Mouse (Mus musculus): ENCODE results near the gene Cxadr. TPM values are rescaled to one million over a fixed set of nuclear protein-coding genes. Genes with fewer than 3 reads are reported as not detected.

Gene Cxadr
- polyA plus RNA-seq (2016; fragmentation: Nextera tagmentation; extraction: Ambion mirVana): 34.9 and 37.7 TPM in 2 replicates

DNA sequence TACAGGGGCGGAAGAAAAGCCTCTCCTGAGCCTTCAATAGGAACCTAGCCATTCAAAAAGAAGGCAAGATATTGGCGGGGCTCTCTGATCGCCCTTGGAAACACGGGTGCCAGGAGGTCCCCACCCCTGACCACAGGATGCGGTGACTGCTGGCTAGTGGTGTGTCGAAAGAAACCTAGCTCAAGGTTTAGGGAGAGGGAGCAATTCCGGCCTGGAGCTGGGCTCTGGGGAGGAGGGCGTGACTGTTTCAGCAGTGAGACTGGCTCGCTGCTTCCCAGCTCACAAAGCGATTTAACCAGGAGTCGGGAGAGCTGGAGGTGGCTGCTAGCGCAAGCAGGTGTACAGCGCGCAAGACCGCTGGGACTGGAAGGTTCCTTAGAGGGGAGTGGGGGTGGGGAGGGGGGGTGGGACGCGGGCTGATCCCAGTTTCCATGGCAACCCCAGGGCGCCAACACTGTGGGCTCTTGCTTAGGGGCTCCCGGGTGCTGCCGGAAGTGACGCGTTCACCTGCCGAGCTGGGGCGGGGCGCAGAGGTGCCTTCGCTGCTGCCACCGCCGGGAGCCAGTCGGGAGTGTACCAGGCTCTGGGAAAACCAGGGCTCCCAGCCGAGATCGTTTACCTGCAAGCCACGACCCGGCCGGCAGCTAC, at the start of gene Cxadr:
TSS of gene Cxadr (plus strand) at position 307 of the 648 bp plus-strand sequence.
- Histone ChIP-seq H3K27me3 (0 out of 2 replicates have a peak, but pooled peaks cover 8% of the 10 kb centered on the region), H3K36me3 (0 out of 2 replicates have a peak, but pooled peaks cover 5% of the 10 kb centered on the region), H3K4me1 (no peaks in the 10 kb centered on the region), H3K4me3 (peak within 1 kb of the TSS; percentile 81), H3K9ac (peak within 1 kb of the TSS; percentile 80), H3K9me3 (no peaks in the 10 kb centered on the region), H3K4me2 (replicated peaks) (peak within 1 kb of the TSS; percentile 78), H3K27ac (peak within 1 kb of the TSS; percentile 73)
- peak; percentile 91 for ATAC-seq (ENCODE audit: insufficient number of reproducible peaks, insufficient read depth, low FRiP score, low TSS enrichment)
- under 1% methylated on average over 34 of the region's 34 CpGs for WGBS

DNA sequence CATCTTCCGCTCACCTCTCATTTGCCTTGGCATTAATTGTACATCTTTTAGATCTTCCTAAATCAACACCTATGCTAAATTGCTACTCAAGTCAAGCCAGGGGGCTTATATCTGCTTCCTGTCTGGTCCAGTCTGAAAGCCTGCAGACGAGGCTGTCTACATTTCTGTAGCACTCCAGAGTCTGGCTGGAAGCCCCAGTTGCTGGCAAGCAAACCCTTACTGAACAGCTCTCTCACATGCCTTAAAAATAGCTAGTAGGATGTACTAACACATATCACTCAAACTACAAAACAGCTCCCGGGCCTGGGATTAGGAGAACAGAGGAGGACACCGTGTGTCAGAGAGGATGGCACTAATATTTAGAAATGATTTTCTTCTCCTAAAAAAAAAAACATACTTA, 42.3 kb upstream of the Cxadr start:
- H3K9ac ChIP-seq: no peak overlapping the region
- no peaks in the 10 kb centered on the region for H3K9me3 ChIP-seq
- no peaks in the 10 kb centered on the region; the same call in 1 of the 2 replicates for H3K4me1 ChIP-seq
- no peak for ATAC-seq (ENCODE audit: insufficient number of reproducible peaks, insufficient read depth, low FRiP score, low TSS enrichment)
- no peaks in the 10 kb centered on the region for H3K27me3 ChIP-seq
- H3K4me2 ChIP-seq (replicated peaks): no peak overlapping the region
- no peak overlapping the region for H3K4me3 ChIP-seq
- no peak overlapping the region for H3K27ac ChIP-seq
- 68% methylated on average over 4 of the region's 4 CpGs for WGBS
- H3K36me3 ChIP-seq: no peaks in the 10 kb centered on the region

DNA sequence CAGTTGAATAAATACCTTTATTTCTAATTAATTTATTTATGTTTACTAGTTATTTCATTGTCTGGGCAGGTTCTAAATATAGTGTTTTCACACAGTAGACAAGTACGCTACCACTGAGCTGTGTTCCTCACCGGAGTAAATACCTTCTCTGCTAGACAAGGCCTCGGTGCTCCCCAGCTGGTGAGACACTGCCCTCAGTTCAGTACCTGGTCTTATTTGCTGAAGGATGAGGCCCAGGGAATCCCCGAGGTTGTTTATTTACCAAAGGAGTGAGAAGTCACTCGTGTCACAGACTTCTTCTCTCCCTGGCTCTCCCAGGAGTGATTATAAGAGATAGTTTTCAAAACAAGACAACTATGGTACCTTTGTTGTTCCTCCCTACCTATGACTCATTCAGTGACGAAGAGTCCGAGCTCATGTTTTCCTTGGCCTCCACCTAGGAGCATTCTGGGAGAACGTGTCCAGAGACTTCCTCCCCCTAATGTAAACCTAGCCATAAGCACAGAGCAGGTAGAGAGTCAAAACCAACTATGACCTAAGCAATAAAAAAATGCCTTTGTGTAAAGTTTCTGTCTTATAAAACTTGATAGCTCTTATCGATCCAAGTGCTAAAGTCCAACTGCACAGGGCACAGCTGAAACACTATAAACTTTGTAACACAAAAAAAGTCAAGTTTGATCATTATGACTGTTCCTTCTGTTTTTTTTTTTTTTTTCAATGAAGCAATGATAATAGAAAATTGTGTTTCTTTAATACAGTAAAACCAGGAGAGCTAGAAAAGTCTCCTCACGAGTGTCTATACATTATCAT, 41.0 kb upstream of the Cxadr start:
- ATAC-seq (ENCODE audit: insufficient number of reproducible peaks, insufficient read depth, low FRiP score, low TSS enrichment): no peak
- Histone ChIP-seq H3K9me3 (no peaks in the 10 kb centered on the region), H3K4me3 (no peak overlapping the region), H3K4me2 (replicated peaks) (no peak overlapping the region), H3K4me1 (peaks cover 2% of the 10 kb centered on the region; the same call in 1 of the 2 replicates), H3K27me3 (no peaks in the 10 kb centered on the region), H3K27ac (no peak overlapping the region), H3K36me3 (no peaks in the 10 kb centered on the region), H3K9ac (no peak overlapping the region)
- 73% methylated on average over 10 of the region's 10 CpGs for WGBS

DNA sequence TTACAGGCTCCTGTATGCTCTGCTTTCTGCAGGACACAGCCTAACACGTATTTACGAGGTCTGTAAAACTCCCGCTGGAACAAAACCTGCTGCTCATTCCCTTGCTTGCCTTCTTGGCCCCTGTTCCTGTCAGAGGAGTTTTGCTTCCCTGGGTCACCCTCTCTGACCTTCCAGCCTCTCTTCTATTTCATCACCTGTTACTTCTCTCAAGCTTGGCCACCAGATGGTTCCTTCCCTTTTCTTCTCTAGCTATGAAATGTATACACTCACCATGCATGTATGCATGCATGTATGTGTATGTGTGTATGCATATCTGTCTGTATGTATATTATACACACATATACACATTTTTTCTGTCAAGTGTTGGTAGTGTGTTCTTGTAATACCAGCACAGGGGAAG, 39.8 kb upstream of the Cxadr start:
- Histone ChIP-seq H3K27me3 (no peaks in the 10 kb centered on the region), H3K4me1 (peaks cover 6% of the 10 kb centered on the region; the same call in 1 of the 2 replicates), H3K4me3 (no peak overlapping the region), H3K36me3 (no peaks in the 10 kb centered on the region), H3K4me2 (replicated peaks) (no peak overlapping the region), H3K9me3 (no peaks in the 10 kb centered on the region), H3K27ac (no peak overlapping the region), H3K9ac (no peak overlapping the region)
- WGBS: 54% methylated on average over 3 of the region's 3 CpGs
- no peak for ATAC-seq (ENCODE audit: insufficient number of reproducible peaks, insufficient read depth, low FRiP score, low TSS enrichment)

DNA sequence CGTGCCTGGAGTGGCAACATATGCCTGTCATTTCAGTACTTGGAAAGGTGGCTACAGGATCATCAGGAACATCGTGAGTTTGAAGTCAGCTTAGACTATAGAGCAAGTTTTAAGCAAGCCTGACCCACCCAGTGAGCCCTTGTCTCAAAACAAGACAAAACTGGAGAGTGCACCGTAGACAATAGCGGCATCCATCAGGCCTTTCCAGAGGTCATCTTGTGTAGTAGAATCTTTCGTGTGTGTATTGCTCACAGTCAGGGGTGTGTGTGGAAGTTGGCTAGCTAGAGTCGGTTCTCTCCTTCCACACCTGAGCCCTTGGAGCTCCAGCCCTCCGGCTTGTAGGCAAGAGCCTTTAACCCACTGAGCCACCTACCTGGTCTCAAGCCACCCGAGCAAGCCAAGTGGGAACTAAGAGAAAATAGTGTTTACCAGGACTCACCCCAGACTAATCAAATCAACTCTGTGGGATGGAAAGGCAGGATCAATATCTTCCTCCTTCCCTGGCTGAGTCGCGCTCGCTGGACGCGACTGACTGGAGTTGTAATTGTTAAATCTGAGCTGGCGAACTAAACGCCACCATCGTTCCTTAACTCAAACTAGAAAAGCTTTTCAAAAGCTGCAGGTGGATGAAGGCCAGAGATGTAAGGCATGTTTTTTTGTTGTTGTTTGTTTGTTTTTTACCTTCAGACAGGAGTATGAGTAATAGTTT, 36.7 kb upstream of the Cxadr start:
- ATAC-seq (ENCODE audit: insufficient number of reproducible peaks, insufficient read depth, low FRiP score, low TSS enrichment): 0 out of 2 replicates have a peak, but pooled peaks have one; percentile 12
- Histone ChIP-seq H3K27ac (no peak overlapping the region), H3K4me2 (replicated peaks) (peak overlapping the region; percentile 59), H3K36me3 (no peaks in the 10 kb centered on the region), H3K4me1 (peaks cover 6% of the 10 kb centered on the region; the same call in 1 of the 2 replicates), H3K9ac (no peak overlapping the region), H3K27me3 (no peaks in the 10 kb centered on the region), H3K4me3 (peak overlapping the region; percentile 41), H3K9me3 (no peaks in the 10 kb centered on the region)
- WGBS: 19% methylated on average over 16 of the region's 16 CpGs

DNA sequence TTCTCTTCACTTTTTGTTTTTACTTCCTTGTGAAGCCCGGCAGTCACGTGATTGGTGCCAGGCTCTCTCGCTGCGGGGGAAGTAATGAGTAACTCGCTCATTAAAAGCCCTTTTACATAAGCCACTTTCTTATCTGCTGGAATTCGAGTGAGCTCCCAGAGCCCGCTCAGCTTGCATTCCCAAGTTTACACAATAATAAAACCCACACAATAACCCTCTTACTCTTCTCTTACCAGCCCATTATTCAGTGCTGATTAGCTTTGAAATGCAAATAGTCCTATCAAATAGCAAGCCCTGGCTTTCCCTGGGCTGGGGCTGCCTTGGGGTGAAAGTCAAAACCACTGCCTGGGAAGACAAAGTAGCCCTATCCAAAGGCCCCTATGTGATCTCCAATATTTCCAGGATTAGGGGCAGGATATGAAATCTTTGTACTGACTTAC, 36.1 kb upstream of the Cxadr start:
- no peak overlapping the region for H3K27ac ChIP-seq
- no peaks in the 10 kb centered on the region for H3K27me3 ChIP-seq
- no peaks in the 10 kb centered on the region for H3K9me3 ChIP-seq
- peak overlapping the region; percentile 59 for H3K4me2 ChIP-seq (replicated peaks)
- H3K4me1 ChIP-seq: peaks cover 6% of the 10 kb centered on the region; the same call in 1 of the 2 replicates
- ATAC-seq (ENCODE audit: insufficient number of reproducible peaks, insufficient read depth, low FRiP score, low TSS enrichment): peak; percentile 63; the same call in 1 of the 2 replicates
- H3K9ac ChIP-seq: no peak overlapping the region
- H3K36me3 ChIP-seq: no peaks in the 10 kb centered on the region
- WGBS: under 1% methylated on average over 7 of the region's 7 CpGs
- H3K4me3 ChIP-seq: peak overlapping the region; percentile 41

DNA sequence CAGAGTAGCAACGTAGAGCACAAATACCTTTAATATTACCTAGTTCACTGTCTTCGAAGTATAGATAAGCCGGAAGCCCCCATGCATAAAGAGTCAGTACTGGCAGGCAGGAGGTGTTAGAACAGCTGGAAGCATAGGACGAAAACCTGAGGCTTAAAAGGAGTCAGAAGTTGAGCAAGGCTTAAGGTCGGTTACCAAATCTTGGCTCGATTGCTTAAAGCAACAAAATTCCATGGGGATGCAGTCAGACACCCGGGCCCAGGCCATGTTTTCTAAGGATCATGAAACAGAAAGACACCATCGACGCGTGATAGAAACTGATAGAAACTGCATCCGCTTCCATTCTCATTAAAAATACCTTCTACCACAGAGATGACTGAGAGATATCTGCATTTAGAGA, 35.5 kb upstream of the Cxadr start:
- ATAC-seq (ENCODE audit: insufficient number of reproducible peaks, insufficient read depth, low FRiP score, low TSS enrichment): no peak
- Histone ChIP-seq H3K4me1 (peaks cover 6% of the 10 kb centered on the region; the same call in 1 of the 2 replicates), H3K4me3 (no peak overlapping the region), H3K27ac (no peak overlapping the region; the same call in 1 of the 2 replicates), H3K27me3 (no peaks in the 10 kb centered on the region), H3K9me3 (no peaks in the 10 kb centered on the region), H3K9ac (no peak overlapping the region), H3K4me2 (replicated peaks) (0 out of 2 replicates have a peak overlapping the region, but pooled peaks have one; percentile 59), H3K36me3 (no peaks in the 10 kb centered on the region)
- WGBS: 44% methylated on average over 11 of the region's 11 CpGs

DNA sequence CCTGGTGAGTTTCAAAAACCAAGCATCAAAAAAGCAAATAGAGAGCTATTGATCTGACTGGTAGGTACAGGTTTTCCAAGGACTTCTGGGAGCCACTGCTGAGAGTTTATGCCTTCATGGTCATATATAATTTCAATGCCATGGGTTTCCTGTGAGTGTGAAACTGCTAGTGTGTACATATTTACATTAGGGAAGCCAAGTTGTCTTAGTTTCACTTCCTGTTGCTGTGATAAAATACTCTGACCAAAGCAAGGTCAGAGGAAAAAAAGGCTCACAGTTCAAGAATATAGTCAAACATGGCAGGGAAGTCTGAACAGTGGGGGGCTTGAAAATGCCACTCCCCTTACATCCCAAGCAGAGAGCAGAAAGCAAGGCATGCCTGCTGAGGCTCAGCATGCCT, 33.8 kb upstream of the Cxadr start:
- Histone ChIP-seq H3K4me2 (replicated peaks) (no peak overlapping the region), H3K4me1 (peaks cover 6% of the 10 kb centered on the region; the same call in 1 of the 2 replicates), H3K9me3 (no peaks in the 10 kb centered on the region), H3K9ac (no peak overlapping the region), H3K4me3 (no peak overlapping the region), H3K36me3 (no peaks in the 10 kb centered on the region), H3K27ac (no peak overlapping the region), H3K27me3 (no peaks in the 10 kb centered on the region)
- no peak for ATAC-seq (ENCODE audit: insufficient number of reproducible peaks, insufficient read depth, low FRiP score, low TSS enrichment)

DNA sequence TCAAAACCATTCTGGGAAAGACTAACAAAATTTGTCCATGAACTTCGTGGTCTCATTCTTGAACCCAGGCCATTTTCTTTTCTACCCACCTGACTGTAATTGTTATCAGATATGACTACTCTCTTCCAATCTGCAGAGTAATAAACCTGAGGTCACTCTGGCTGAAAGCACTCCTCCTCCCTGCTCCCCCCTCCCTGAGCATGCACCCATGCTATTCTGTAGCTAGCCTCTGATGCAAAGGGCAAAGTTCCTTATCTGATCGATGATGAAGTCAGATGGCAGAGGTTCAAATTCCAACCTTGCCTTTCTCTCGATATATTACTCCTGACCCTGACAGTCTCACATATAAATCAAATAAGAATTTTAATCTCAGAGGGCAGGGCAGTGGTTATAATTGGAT, 33.1 kb upstream of the Cxadr start:
- no peaks in the 10 kb centered on the region for H3K36me3 ChIP-seq
- H3K9ac ChIP-seq: no peak overlapping the region
- 74% methylated on average over 3 of the region's 3 CpGs for WGBS
- H3K4me1 ChIP-seq: peaks cover 6% of the 10 kb centered on the region; the same call in 1 of the 2 replicates
- H3K4me3 ChIP-seq: no peak overlapping the region
- H3K27me3 ChIP-seq: no peaks in the 10 kb centered on the region
- H3K4me2 ChIP-seq (replicated peaks): no peak overlapping the region
- H3K9me3 ChIP-seq: no peaks in the 10 kb centered on the region
- ATAC-seq (ENCODE audit: insufficient number of reproducible peaks, insufficient read depth, low FRiP score, low TSS enrichment): no peak
- H3K27ac ChIP-seq: no peak overlapping the region

DNA sequence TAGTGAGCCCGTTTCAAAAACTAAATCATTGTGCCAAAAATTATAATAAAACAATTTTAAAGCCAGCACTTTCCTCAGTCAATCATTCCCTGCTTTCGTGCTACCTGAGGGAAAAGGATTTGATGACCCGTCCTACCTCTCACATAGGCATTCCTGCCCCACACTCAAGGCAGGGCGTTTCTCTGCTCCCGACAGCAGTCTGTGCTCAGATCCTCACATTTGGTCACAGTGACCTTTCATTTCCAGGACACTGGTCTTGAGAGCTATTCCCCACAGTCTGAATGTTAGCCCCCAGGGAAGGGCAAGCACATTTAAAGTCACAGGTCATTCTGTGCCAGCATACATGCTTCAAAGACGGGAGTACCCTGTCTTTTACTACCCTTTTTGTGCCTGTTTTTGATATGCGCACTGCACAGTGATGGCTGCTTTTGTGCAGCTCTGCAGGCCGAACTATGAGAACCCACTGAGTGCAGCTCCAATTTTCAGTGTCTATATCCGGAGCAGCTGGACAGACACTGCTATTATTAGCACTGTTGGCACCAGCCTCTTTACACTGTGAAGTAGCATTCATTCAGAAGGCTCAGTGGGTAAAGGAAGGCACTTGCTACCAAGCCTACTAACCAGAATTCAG, 26.3 kb upstream of the Cxadr start:
- Histone ChIP-seq H3K4me1 (no peaks in the 10 kb centered on the region), H3K9me3 (no peaks in the 10 kb centered on the region), H3K36me3 (no peaks in the 10 kb centered on the region), H3K9ac (no peak overlapping the region), H3K4me3 (no peak overlapping the region), H3K27me3 (no peaks in the 10 kb centered on the region), H3K27ac (no peak overlapping the region), H3K4me2 (replicated peaks) (no peak overlapping the region)
- 76% methylated on average over 9 of the region's 9 CpGs for WGBS
- no peak for ATAC-seq (ENCODE audit: insufficient number of reproducible peaks, insufficient read depth, low FRiP score, low TSS enrichment)

DNA sequence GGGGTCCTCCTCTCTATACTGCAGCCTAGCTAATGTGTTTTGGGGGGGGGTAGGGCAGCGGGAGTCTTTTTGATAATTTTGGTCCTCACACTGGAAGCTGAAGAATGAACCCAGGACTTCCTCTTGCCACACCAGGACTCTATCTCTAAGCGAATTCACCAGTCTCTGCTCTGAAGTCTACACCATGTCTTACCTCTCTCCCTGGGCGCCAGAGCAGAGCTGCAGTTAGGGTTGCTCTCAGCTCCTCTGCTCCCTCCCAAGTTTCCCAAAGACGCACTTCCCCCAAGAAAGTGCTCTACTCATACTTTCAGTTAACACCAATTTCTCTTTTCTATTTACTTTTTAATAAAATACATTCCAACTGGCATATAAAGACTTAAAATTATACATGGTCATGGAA, 23.7 kb upstream of the Cxadr start:
- H3K27ac ChIP-seq: no peak overlapping the region
- no peaks in the 10 kb centered on the region for H3K36me3 ChIP-seq
- H3K4me1 ChIP-seq: no peaks in the 10 kb centered on the region
- H3K27me3 ChIP-seq: no peaks in the 10 kb centered on the region
- 58% methylated on average over 4 of the region's 4 CpGs for WGBS
- H3K4me2 ChIP-seq (replicated peaks): no peak overlapping the region
- ATAC-seq (ENCODE audit: insufficient number of reproducible peaks, insufficient read depth, low FRiP score, low TSS enrichment): no peak
- H3K9me3 ChIP-seq: no peaks in the 10 kb centered on the region
- no peak overlapping the region for H3K9ac ChIP-seq
- H3K4me3 ChIP-seq: no peak overlapping the region

Data from embryonic facial prominence, embryonic 12.5 days (tissue).